Mouse (Mus musculus) brain, embryonic 14.5 days (tissue): ENCODE data around the gene Csnk1d.

Experiments
- CTCF ChIP-seq: fragments of 200-500 bp; IDR thresholded peaks from 2 replicates; pipeline ENCODE4 v1.5.1; 2012; ENCODE audit warnings: inconsistent platforms, mild to moderate bottlenecking, moderate library complexity, borderline replicate concordance; ENCODE audit not compliant: insufficient read depth, insufficient read length; ENCODE audit errors: extremely low read depth
- POLR2A ChIP-seq: fragments of 200-500 bp; IDR thresholded peaks from 2 replicates; pipeline ENCODE4 v1.6.1; 2012; ENCODE audit warnings: mild to moderate bottlenecking, inconsistent platforms, borderline replicate concordance; ENCODE audit not compliant: poor library complexity, insufficient read depth, insufficient read length, severe bottlenecking; ENCODE audit errors: extremely low read depth

GRCm38 (mm10) chr11:120964195-120965157 is 26.7 kb downstream of the Csnk1d start:
- no peak for TF ChIP-seq CTCF
- TF ChIP-seq POLR2A, result no peak
